Mouse (Mus musculus) small intestine, adult 2 months (tissue): ENCODE measurements around the gene Dnttip1.

Experiments
- CTCF ChIP-seq: fragments of 200-500 bp; IDR thresholded peaks from 2 replicates; pipeline ENCODE4 v1.5.1; 2012; ENCODE audit warnings: low read depth, mild to moderate bottlenecking, control low read depth, inconsistent platforms, low read length, moderate library complexity, mixed read lengths; ENCODE audit not compliant: insufficient replicate concordance, insufficient read length; ENCODE audit errors: extremely low read depth
- POLR2A ChIP-seq: fragments of 200-500 bp; IDR thresholded peaks from 2 replicates; pipeline ENCODE4 v1.6.1; 2012; ENCODE audit warnings: low read depth, mild to moderate bottlenecking, control low read depth, inconsistent platforms, low read length, moderate library complexity

DNA sequence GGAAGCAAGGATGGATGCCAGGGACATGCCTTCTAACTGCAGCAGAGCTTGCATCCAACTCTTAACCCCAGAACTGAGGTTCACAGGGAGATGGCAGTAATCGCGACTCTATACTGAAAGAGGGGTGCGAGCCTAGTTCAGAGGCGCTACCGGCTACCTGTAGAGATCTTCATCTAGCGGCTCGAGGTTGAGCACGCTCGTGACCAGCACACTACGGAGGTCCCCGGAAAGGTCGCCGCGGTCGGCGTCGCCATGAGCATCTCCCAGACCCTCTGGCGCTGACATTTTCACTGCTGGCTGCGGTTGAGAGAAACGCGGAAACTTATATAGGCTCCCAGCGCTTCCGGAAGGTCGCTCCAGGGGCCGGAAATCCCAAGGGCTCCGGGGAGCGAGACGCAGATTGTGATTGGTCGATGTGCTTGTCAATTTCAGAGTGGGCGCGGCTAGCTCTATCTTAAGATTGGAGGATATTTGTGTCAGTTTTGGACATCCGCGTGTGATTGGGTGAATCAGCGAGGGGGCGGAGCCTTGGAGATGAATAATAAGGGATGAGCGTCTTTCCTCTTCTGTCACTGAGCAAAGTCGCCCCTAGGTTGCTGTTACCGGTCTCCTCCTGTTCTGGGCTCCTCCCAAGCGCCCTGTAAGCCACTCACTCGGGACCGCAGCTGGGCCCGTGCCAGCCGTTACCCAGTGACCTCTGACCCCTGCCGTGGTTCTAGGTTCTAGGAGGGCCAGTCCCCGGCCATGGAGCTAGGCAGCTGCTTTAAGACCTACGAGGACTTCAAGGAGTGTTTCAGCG, 58.9 kb downstream of the Dnttip1 start, which contains the start of the genes Acot8 and Zswim3:
- no peak for TF ChIP-seq CTCF
- TF ChIP-seq POLR2A: peak; percentile 80
